Mouse (Mus musculus): Measurements from ENCODE around the gene Prkcb. TPM values are rescaled to one million over a fixed set of nuclear protein-coding genes. Genes with fewer than 3 reads are reported as not detected.

Prkcb gene
- polyA plus RNA-seq, 1 experiment = 502 TPM

GRCm38 (mm10) chr7:122497516-122497915 lies 209.0 kb downstream of the Prkcb start:
- no peak for DNase-seq (ENCODE audit: extremely low spot score in 1 of 2, low spot score in 1 of 2)

- no peak for DNase-seq (ENCODE audit: extremely low spot score in 1 of 2, low spot score in 1 of 2)
Measured at GRCm38 (mm10) chr7:122498461-122498860, 209.9 kb downstream of the Prkcb start.

- DNase-seq (ENCODE audit: extremely low spot score in 1 of 2, low spot score in 1 of 2) = no peak
Measured at GRCm38 (mm10) chr7:122499743-122500597, 211.4 kb downstream of the Prkcb start.

GRCm38 (mm10) chr7:122506467-122506866 lies 217.9 kb downstream of the Prkcb start:
- DNase-seq (ENCODE audit: extremely low spot score in 1 of 2, low spot score in 1 of 2) = no peak

GRCm38 (mm10) chr7:122509903-122510302 lies 221.4 kb downstream of the Prkcb start:
- no peak for DNase-seq (ENCODE audit: extremely low spot score in 1 of 2, low spot score in 1 of 2)

GRCm38 (mm10) chr7:122512430-122512966 lies 223.9 kb downstream of the Prkcb start:
- DNase-seq (ENCODE audit: extremely low spot score in 1 of 2, low spot score in 1 of 2) = peak in 1 of 2 experiments; percentile 45

- no peak for DNase-seq (ENCODE audit: extremely low spot score in 1 of 2, low spot score in 1 of 2)
Measured at GRCm38 (mm10) chr7:122520850-122521638, 232.5 kb downstream of the Prkcb start.

GRCm38 (mm10) chr7:122528201-122528600 lies 239.7 kb downstream of the Prkcb start:
- no peak for DNase-seq (ENCODE audit: extremely low spot score in 1 of 2, low spot score in 1 of 2)

- no peak for DNase-seq (ENCODE audit: extremely low spot score in 1 of 2, low spot score in 1 of 2)
Measured at GRCm38 (mm10) chr7:122528646-122529045, 240.1 kb downstream of the Prkcb start.

- DNase-seq (ENCODE audit: extremely low spot score in 1 of 2, low spot score in 1 of 2) = no peak
Measured at GRCm38 (mm10) chr7:122533566-122534360, 245.2 kb downstream of the Prkcb start.

- no peak for DNase-seq (ENCODE audit: extremely low spot score in 1 of 2, low spot score in 1 of 2)
Measured at GRCm38 (mm10) chr7:122544616-122545015, 256.1 kb downstream of the Prkcb start.

- no peak for DNase-seq (ENCODE audit: extremely low spot score in 1 of 2, low spot score in 1 of 2)
Measured at GRCm38 (mm10) chr7:122556575-122557140, 268.1 kb downstream of the Prkcb start.

- DNase-seq (ENCODE audit: extremely low spot score in 1 of 2, low spot score in 1 of 2) = no peak
Measured at GRCm38 (mm10) chr7:122558085-122558811, 269.7 kb downstream of the Prkcb start.

- DNase-seq (ENCODE audit: extremely low spot score in 1 of 2, low spot score in 1 of 2) = no peak
Measured at GRCm38 (mm10) chr7:122558912-122559311, 270.4 kb downstream of the Prkcb start.

GRCm38 (mm10) chr7:122562586-122562985 lies 274.0 kb downstream of the Prkcb start:
- DNase-seq (ENCODE audit: extremely low spot score in 1 of 2, low spot score in 1 of 2) = no peak

GRCm38 (mm10) chr7:122565371-122565770 lies 276.8 kb downstream of the Prkcb start:
- DNase-seq (ENCODE audit: extremely low spot score in 1 of 2, low spot score in 1 of 2) = no peak

- DNase-seq (ENCODE audit: extremely low spot score in 1 of 2, low spot score in 1 of 2) = no peak
Measured at GRCm38 (mm10) chr7:122566011-122566410, 277.5 kb downstream of the Prkcb start.

GRCm38 (mm10) chr7:122568787-122569186 lies 280.2 kb downstream of the Prkcb start:
- no peak for DNase-seq (ENCODE audit: extremely low spot score in 1 of 2, low spot score in 1 of 2)

GRCm38 (mm10) chr7:122570407-122570806 lies 281.9 kb downstream of the Prkcb start:
- DNase-seq (ENCODE audit: extremely low spot score in 1 of 2, low spot score in 1 of 2) = no peak
